Mouse (Mus musculus): ENCODE measurements around the gene Gimap4.

GRCm38 (mm10) chr6:48684319-48684718 is at the start of gene Gimap4:
- no peak for TF ChIP-seq CTCF (IDR thresholded peaks at IDR 0.05; ENCODE audit: control insufficient read depth, insufficient read depth, low read length)
- no peak for TF ChIP-seq POLR2A (IDR thresholded peaks at IDR 0.05; ENCODE audit: borderline replicate concordance, control insufficient read depth, low read depth, low read length)

All from bone marrow, adult 2 months (tissue).